Mouse (Mus musculus) G1E (cell line): ENCODE measurements around the gene Inpp1. TPM values are rescaled to one million over a fixed set of nuclear protein-coding genes. Genes with fewer than 3 reads are reported as not detected.

ENCODE experiments used
- ATAC-seq: 2 replicates; pipeline ENCODE4 v1.8.0; 2016; ENCODE audit warnings: mild to moderate bottlenecking; ENCODE audit not compliant: insufficient number of reproducible peaks, poor library complexity, low FRiP score, severe bottlenecking; ENCODE audit errors: extremely low read depth
- DNase-seq: peaks from one replicate; pipeline ENCODE4 v3.0.0; 2012; ENCODE audit warnings: low spot score
- H3K27me3 ChIP-seq: 2 replicates; pipeline ENCODE4 v1.6.1; 2012; ENCODE audit warnings: mild to moderate bottlenecking, low read length, inconsistent platforms; ENCODE audit not compliant: insufficient read depth
- H3K36me3 ChIP-seq: replicated peaks from 2 replicates; pipeline ENCODE3; 2012; ENCODE audit warnings: mild to moderate bottlenecking, inconsistent platforms
- H3K4me1 ChIP-seq: 2 replicates; pipeline ENCODE4 v1.6.1; 2012; ENCODE audit warnings: low read depth, low read length, inconsistent platforms, mixed read lengths; ENCODE audit not compliant: insufficient read depth
- H3K4me3 ChIP-seq: 2 replicates; pipeline ENCODE4 v1.5.1; 2012; ENCODE audit warnings: low read depth, mild to moderate bottlenecking, inconsistent platforms, low read length, moderate library complexity, mixed read lengths
- H3K9me3 ChIP-seq: replicated peaks from 2 replicates; pipeline ENCODE4 v1.6.1; 2012; ENCODE audit warnings: inconsistent platforms
- CTCF ChIP-seq: IDR thresholded peaks from 2 replicates; pipeline ENCODE4 v1.5.1; 2012; ENCODE audit warnings: low read depth, low read length, inconsistent platforms, mixed read lengths
- GATA1 ChIP-seq: IDR thresholded peaks from 2 replicates; pipeline ENCODE4 v1.6.1; 2012; ENCODE audit warnings: borderline replicate concordance, low read length, inconsistent platforms, mixed read lengths
- GATA2 ChIP-seq: IDR thresholded peaks from 2 replicates; pipeline ENCODE4 v1.6.1; 2012; ENCODE audit warnings: low read depth, low read length, inconsistent platforms, borderline replicate concordance
- POLR2AphosphoS5 ChIP-seq: IDR thresholded peaks from 2 replicates; pipeline ENCODE4 v1.6.1; 2012; ENCODE audit warnings: low read depth, low read length, inconsistent platforms; ENCODE audit not compliant: insufficient replicate concordance
- TAL1 ChIP-seq: conservative IDR thresholded peaks from 2 replicates; pipeline ENCODE4 v1.6.1; 2012; ENCODE audit warnings: low read depth, low read length, inconsistent platforms, mixed read lengths
- polyA plus RNA-seq: library from polyadenylated mRNA; stranded (reverse); fragments of >175 nt; gene quantifications from 2 replicates; pipeline ENCODE4 v1.2.3, GENCODE M21; 2012
- total RNA-seq, 2 experiments: library from RNA; stranded (forward) in 1 of 2; stranded (reverse) in 1 of 2; fragments of 200-1000 nt in 1 of 2; fragments of >200 nt in 1 of 2; fragmentation: Nextera tagmentation in 1 of 2; gene quantifications; 2 replicates each; pipeline ENCODE4 v1.2.3; 2014 to 2017

Inpp1 gene
- total and polyA plus RNA-seq, 3 experiments = 0.55 TPM; not detected in 2

GRCm38 (mm10) chr1:52799056-52799726 is 18.3 kb downstream of the Inpp1 start:
- no peak overlapping the region for H3K4me3 ChIP-seq
- no peak for ATAC-seq
- peaks cover 9% of the 10 kb centered on the region; the same call in 1 of the 2 replicates for H3K27me3 ChIP-seq
- no peaks in the 10 kb centered on the region for H3K4me1 ChIP-seq
- TF ChIP-seq CTCF (no peak), POLR2AphosphoS5 (no peak), GATA2 (no peak), TAL1 (no peak), GATA1 (no peak)
- H3K9me3 ChIP-seq = no peaks in the 10 kb centered on the region
- no peaks in the 10 kb centered on the region for H3K36me3 ChIP-seq
- no peak for DNase-seq

GRCm38 (mm10) chr1:52795927-52796326 is 21.6 kb downstream of the Inpp1 start:
- no peak for TF ChIP-seq GATA1
- no peak for TF ChIP-seq CTCF
- TF ChIP-seq POLR2AphosphoS5 = no peak
- TF ChIP-seq GATA2 = no peak
- no peak for TF ChIP-seq TAL1
- ATAC-seq (no peak), DNase-seq (no peak)
- H3K36me3 ChIP-seq = no peaks in the 10 kb centered on the region
- no peaks in the 10 kb centered on the region for H3K4me1 ChIP-seq
- H3K9me3 ChIP-seq = no peaks in the 10 kb centered on the region
- H3K4me3 ChIP-seq = no peak overlapping the region
- peaks cover 9% of the 10 kb centered on the region; the same call in 1 of the 2 replicates for H3K27me3 ChIP-seq

- Histone ChIP-seq H3K36me3 (no peaks in the 10 kb centered on the region), H3K4me1 (no peaks in the 10 kb centered on the region), H3K4me3 (no peak overlapping the region), H3K9me3 (no peaks in the 10 kb centered on the region), H3K27me3 (peaks cover 4% of the 10 kb centered on the region; the same call in 1 of the 2 replicates)
- DNase-seq (no peak), ATAC-seq (no peak)
- TF ChIP-seq POLR2AphosphoS5 = no peak
These were observed 23.8 kb downstream of the Inpp1 start for GRCm38 (mm10) chr1:52793692-52794091.

DNA sequence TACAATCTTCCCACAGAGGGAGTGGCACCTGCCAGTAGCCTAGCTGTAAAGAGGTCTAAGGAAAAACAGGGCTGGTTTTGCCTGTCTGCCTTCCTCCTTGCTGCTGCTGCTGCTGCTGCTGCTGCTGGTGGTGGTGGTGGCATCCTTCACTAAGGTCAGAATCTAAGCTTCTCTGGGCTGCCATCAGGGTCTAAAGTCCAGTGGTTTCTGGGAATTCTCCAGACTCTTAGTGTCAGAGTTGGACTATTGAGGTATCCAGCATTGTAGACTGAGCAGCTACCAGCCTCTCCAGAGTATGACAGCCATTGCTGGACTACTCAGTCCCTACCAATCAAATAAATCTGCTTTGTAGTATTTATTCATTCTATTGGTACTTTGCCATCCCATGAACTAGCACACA is 24.8 kb downstream of the Inpp1 start:
- TF ChIP-seq GATA1 (no peak), POLR2AphosphoS5 (no peak), CTCF (no peak), GATA2 (no peak), TAL1 (no peak)
- H3K36me3 ChIP-seq = no peaks in the 10 kb centered on the region
- H3K4me3 ChIP-seq = no peak overlapping the region

GRCm38 (mm10) chr1:52787254-52787653 is 30.2 kb downstream of the Inpp1 start:
- no peaks in the 10 kb centered on the region for H3K9me3 ChIP-seq
- H3K4me1 ChIP-seq = no peaks in the 10 kb centered on the region
- H3K36me3 ChIP-seq = no peaks in the 10 kb centered on the region
- ATAC-seq (no peak), DNase-seq (no peak)
- H3K4me3 ChIP-seq = no peak overlapping the region
- TF ChIP-seq POLR2AphosphoS5 (no peak), CTCF (no peak), GATA2 (no peak), GATA1 (no peak), TAL1 (no peak)
- peaks cover 4% of the 10 kb centered on the region; the same call in 1 of the 2 replicates for H3K27me3 ChIP-seq

More for the DNA sequence above, 24.8 kb downstream of the Inpp1 start:
- H3K4me1 ChIP-seq = no peaks in the 10 kb centered on the region
- DNase-seq = no peak
- no peaks in the 10 kb centered on the region for H3K9me3 ChIP-seq
- peaks cover 4% of the 10 kb centered on the region; the same call in 1 of the 2 replicates for H3K27me3 ChIP-seq
- no peak for ATAC-seq

DNA sequence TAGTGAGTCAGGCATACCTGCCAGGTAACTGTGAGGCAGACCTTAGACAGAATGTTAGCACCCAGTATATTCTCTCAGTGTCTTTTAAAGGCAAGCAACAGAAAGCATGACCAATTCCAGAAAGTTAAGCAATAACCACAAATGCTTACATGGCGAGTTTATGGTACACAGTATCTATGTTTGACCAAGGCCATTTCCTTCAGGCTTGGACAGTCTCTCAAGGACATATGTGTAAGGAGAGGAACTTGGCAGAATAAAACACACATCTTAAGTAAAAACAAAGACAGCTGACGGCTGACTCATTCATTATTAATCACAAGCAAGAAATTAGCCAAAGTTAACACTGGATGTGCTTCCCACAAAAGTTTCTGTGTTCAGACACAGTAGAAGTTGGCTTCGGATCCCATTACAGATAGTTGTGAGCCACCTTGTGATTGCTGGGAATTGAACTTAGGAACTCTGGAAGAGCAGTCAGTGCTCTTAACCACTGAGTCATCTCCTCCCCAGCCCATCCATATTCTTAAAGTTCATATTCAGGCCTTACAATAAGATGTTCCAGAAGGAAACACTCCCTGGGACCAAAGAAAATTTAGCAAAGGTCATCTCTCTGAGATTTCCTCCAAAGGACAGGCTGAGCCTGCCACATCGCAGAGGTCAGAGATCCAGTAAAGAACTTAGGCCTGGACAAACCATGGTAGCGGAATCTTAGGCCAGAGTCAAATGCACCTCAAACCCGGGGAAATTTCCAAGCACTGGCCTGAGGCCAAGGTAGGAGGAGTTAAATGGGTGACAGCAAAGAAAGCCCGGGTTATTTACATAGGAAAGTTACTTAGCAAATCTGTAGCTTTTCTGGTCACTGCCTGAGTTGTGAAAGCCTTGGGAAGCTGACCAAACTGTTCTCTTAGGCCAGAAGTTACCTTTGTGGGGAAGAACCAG is 52.0 kb downstream of the Inpp1 start:
- no peak overlapping the region for H3K4me3 ChIP-seq

More for the DNA sequence above, 52.0 kb downstream of the Inpp1 start:
- TF ChIP-seq POLR2AphosphoS5 (no peak), CTCF (no peak), TAL1 (no peak), GATA1 (no peak), GATA2 (no peak)
- Histone ChIP-seq H3K36me3 (no peaks in the 10 kb centered on the region), H3K27me3 (peaks cover 4% of the 10 kb centered on the region), H3K9me3 (no peaks in the 10 kb centered on the region), H3K4me1 (peaks cover 4% of the 10 kb centered on the region)
- DNase-seq (no peak), ATAC-seq (no peak)
